Mouse (Mus musculus) ES-E14 (cell line): ENCODE measurements around the gene Kctd5. TPM values are rescaled to one million over a fixed set of nuclear protein-coding genes. Genes with fewer than 3 reads are reported as not detected.
A peak's percentile ranks its signal among the peaks of the same experiment; 100 is the strongest.

Source experiments
- DNase-seq: peaks from one replicate; pipeline ENCODE4 v3.0.0-alpha.2; 2013; ENCODE audit warnings: low read depth, low spot score
- H3K27ac ChIP-seq: 2 replicates; pipeline ENCODE4 v1.5.1; 2012; ENCODE audit warnings: low read depth, mild to moderate bottlenecking, low read length, moderate library complexity, mixed read lengths; ENCODE audit not compliant: poor library complexity, insufficient read depth, severe bottlenecking
- H3K36me3 ChIP-seq: 2 replicates; pipeline ENCODE4 v1.6.1; 2012; ENCODE audit warnings: mild to moderate bottlenecking, low read length, moderate library complexity, mixed read lengths; ENCODE audit not compliant: control insufficient read depth, poor library complexity, insufficient read depth, severe bottlenecking
- H3K4me1 ChIP-seq, 2 experiments: fragments of 150-350 bp in 1 of 2; sonication (generic) in 1 of 2; 2 replicates each; pipeline ENCODE4 v1.6.1; 2012; ENCODE audit warnings: low read length in 2 of 2, mild to moderate bottlenecking in 1 of 2, mixed read lengths in 1 of 2; ENCODE audit not compliant: control insufficient read depth in 2 of 2, insufficient read depth in 2 of 2, poor library complexity in 1 of 2
- H3K4me3 ChIP-seq, 2 experiments: fragments of 150-350 bp in 1 of 2; sonication (generic) in 1 of 2; 2 replicates each; pipeline ENCODE4 v1.5.1; 2012; ENCODE audit warnings: low read length in 2 of 2, low read depth in 1 of 2, mild to moderate bottlenecking in 1 of 2, mixed read lengths in 1 of 2; ENCODE audit not compliant: insufficient read depth in 1 of 2, poor library complexity in 1 of 2, severe bottlenecking in 1 of 2
- H3K9ac ChIP-seq: 2 replicates; pipeline ENCODE4 v1.6.1; 2012; ENCODE audit warnings: low read depth, mild to moderate bottlenecking, low read length, mixed read lengths; ENCODE audit not compliant: poor library complexity, insufficient read depth, severe bottlenecking
- H3K9me3 ChIP-seq: fragments of 150-350 bp; sonication (generic); 2 replicates; pipeline ENCODE4 v1.6.1; 2012; ENCODE audit warnings: low read depth, mild to moderate bottlenecking, low read length; ENCODE audit not compliant: control insufficient read depth, insufficient read depth
- CHD2 ChIP-seq: IDR thresholded peaks from 2 replicates; pipeline ENCODE4 v1.6.1; 2014; ENCODE audit warnings: mild to moderate bottlenecking, low read depth, low read length, inconsistent platforms
- HCFC1 ChIP-seq: IDR thresholded peaks from 2 replicates; pipeline ENCODE4 v1.6.1; 2012; ENCODE audit warnings: low read length, inconsistent platforms, borderline replicate concordance; ENCODE audit not compliant: insufficient read depth
- MAFK ChIP-seq: IDR thresholded peaks from 2 replicates; pipeline ENCODE4 v1.6.1; 2014; ENCODE audit warnings: mild to moderate bottlenecking, low read depth, low read length, inconsistent platforms; ENCODE audit not compliant: insufficient read depth
- ZC3H11A ChIP-seq: IDR thresholded peaks from 2 replicates; pipeline ENCODE4 v1.6.1; 2012; ENCODE audit warnings: low read depth, mild to moderate bottlenecking, inconsistent platforms, low read length, borderline replicate concordance
- ZNF384 ChIP-seq: IDR thresholded peaks from 2 replicates; pipeline ENCODE4 v1.6.1; 2012; ENCODE audit warnings: low read depth, low read length, inconsistent platforms
- in situ Hi-C, 2 experiments: fragments of 600-800 bp; cut with MboI; formaldehyde crosslinking; loops; one replicate each; pipeline ENCODE4 v1.15.1; 2025; ENCODE audit warnings: low sequenced_read_pairs in 2 of 2, inconsistent platforms in 1 of 2; ENCODE audit not compliant: unreplicated experiment in 2 of 2
- total RNA-seq: library from RNA; depleted of rRNA; stranded (reverse); fragments of 300-350 nt; gene quantifications from 2 replicates; pipeline ENCODE4 v1.2.3, GENCODE M21; 2012; rRNA removed

The Kctd5 gene
- total RNA-seq, 1 experiment: 42.3 TPM

DNA sequence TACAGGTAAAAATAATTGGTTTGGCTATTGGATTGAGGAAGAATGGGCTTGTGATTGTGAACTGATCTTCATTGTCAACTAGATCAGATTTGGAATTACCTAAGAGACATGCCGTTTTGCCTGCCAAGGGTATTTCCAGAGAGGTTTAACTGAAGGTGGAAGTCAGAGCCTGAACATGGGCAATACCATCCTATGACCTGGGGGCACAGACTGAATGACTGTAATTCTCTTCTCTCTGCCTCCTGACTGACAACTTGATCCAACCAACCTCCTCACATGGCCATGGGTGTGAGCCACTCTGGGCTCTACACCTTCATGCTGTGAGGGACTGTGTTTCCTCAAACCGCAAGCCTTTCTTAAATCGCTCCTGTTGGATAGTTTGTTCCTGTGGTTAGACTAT, 68.2 kb downstream of the Kctd5 start:
- in situ Hi-C loops: no loop called here
- Histone ChIP-seq H3K4me1 (peaks cover 2% of the 10 kb centered on the region in 2 experiments; a peak in 1 of 4 replicates), H3K9me3 (no peaks in the 10 kb centered on the region), H3K36me3 (no peaks in the 10 kb centered on the region), H3K27ac (no peak overlapping the region), H3K4me3 (no peak overlapping the region), H3K9ac (no peak overlapping the region)
- TF ChIP-seq ZC3H11A (no peak), ZNF384 (no peak), CHD2 (no peak), HCFC1 (no peak), MAFK (no peak)
- DNase-seq: no peak

DNA sequence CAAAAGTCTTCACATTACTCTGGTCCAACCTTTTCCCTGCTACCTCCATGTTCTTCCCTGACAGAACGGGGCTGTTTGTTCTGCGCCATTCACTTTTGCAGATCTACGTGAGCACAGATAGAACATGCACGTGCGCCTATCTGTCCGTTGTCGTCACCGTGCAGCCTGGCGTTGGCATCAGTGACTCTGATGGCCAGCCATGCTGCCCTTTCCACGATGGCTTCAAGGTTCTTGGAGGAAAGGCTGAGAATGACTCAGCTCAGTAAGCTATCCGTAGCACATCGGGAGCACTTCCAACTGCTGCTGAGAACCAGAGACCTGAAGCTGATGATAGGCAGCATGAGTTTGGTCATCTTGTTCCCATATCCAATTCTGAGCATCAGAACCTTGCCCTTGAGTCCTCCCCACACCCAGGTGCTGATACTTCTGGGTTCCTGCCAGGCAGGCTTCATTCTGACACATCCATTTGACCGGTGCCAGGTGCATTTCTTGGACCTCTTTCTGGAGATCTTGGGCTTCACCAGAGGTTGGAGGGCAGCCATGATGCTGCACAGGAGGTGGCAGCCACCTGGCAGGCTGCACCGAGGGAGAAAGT, 69.1 kb downstream of the Kctd5 start:
- H3K4me1 ChIP-seq: peaks cover 2% of the 10 kb centered on the region in 2 experiments; a peak in 1 of 4 replicates
- no peaks in the 10 kb centered on the region for H3K9me3 ChIP-seq
- H3K9ac ChIP-seq: no peak overlapping the region
- H3K36me3 ChIP-seq: no peaks in the 10 kb centered on the region
- in situ Hi-C loops: no loop called here
- no peak overlapping the region for H3K27ac ChIP-seq
- no peak for DNase-seq
- no peak for TF ChIP-seq CHD2
- no peak for TF ChIP-seq HCFC1
- no peak for TF ChIP-seq MAFK
- TF ChIP-seq ZNF384: no peak
- TF ChIP-seq ZC3H11A: no peak
- no peak overlapping the region for H3K4me3 ChIP-seq

DNA sequence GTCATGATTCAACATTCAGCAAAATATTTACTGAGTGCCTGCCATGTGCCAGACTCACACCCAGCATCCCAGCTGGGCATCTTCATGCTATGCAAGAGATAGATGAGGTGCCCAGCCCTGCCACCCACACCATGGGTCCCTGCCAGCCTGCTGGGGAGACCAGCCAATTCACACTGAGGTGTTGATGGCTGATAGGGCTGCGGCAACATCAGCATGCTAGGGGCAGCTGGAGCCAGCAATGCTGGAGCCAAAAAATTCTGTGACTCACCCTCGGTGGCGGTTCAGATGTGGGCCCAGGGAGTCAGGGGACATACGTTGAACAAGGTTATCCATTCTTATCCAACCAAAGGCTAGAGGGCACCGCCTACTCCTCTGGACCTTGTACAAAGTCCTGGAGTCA, 72.9 kb downstream of the Kctd5 start:
- in situ Hi-C loops: no loop called here
- no peak overlapping the region for H3K27ac ChIP-seq
- H3K36me3 ChIP-seq: no peaks in the 10 kb centered on the region
- H3K9me3 ChIP-seq: no peaks in the 10 kb centered on the region
- H3K9ac ChIP-seq: no peak overlapping the region
- DNase-seq: no peak
- no peak for TF ChIP-seq ZNF384
- peaks cover 2 to 10% of the 10 kb centered on the region in 2 experiments; a peak in 1 of 4 replicates for H3K4me1 ChIP-seq
- H3K4me3 ChIP-seq: no peak overlapping the region

DNA sequence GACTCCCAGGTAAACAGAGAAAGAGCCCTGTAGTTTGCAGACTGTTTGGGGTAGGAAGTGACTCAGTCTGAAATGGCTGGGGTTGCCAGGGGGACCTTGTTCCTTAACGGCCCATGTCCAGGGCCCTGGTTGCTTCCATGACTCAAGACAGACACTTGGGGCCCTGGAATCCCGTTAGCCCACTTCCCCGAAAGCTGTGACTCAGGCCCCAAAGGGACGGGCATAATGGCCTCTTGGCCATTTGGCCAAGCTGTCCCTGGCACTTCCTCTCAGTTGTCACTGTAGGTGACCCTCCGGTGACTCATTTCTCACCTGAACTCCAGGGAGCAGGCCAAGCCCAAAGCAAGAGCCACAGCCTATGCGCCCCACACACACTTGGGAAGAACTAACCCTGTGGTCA, 74.9 kb downstream of the Kctd5 start:
- H3K9me3 ChIP-seq: no peaks in the 10 kb centered on the region
- H3K36me3 ChIP-seq: no peaks in the 10 kb centered on the region
- H3K4me3 ChIP-seq: no peak overlapping the region
- in situ Hi-C loops: no loop called here
- TF ChIP-seq HCFC1 (no peak), ZNF384 (no peak), MAFK (no peak), CHD2 (no peak), ZC3H11A (no peak)
- H3K4me1 ChIP-seq: peaks cover 2 to 10% of the 10 kb centered on the region in 2 experiments; a peak in 2 of 4 replicates
- H3K9ac ChIP-seq: no peak overlapping the region
- no peak overlapping the region for H3K27ac ChIP-seq
- DNase-seq: no peak

DNA sequence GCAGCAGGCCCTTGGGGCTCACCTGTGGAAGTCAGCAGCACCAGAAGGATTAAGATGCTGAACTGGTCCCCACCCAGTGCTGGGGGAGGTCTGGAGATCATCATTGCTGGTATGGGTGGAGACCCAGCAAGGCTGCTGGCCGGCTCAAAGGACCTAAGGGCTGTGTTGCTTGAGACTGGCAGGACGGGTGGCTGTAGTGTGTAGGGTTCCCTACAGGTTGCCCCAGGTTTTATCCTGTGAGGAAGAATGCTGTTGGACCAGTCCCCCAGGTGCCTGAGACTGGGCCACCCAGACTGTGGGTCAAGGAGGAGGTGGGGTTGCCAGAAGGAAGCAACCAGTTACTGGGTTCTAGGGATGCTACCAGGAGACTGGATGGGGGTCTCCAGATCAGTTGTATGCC, 75.4 kb downstream of the Kctd5 start, which contains the start of gene Prss22:
Gene Prss22, minus strand, starts transcription at position 200 of the 400 bp plus-strand sequence.
- no peaks in the 10 kb centered on the region for H3K36me3 ChIP-seq
- H3K4me3 ChIP-seq: no peak within 1 kb of the TSS
- H3K9ac ChIP-seq: no peak within 1 kb of the TSS
- H3K4me1 ChIP-seq: peaks cover 2 to 14% of the 10 kb centered on the region in 2 experiments; a peak in 2 of 4 replicates
- no peaks in the 10 kb centered on the region for H3K9me3 ChIP-seq
- H3K27ac ChIP-seq: peak within 1 kb of the TSS; percentile 16; the same call in 1 of the 2 replicates
- DNase-seq: no peak
- in situ Hi-C loops: no loop called here
- TF ChIP-seq CHD2 (no peak), MAFK (no peak), HCFC1 (no peak), ZC3H11A (no peak), ZNF384 (no peak)

Other genes with a start within 250 kb of the Kctd5 start
- 651 and 726 TPM in 2 replicates for gene Elob, start 244.3 kb downstream of the Kctd5 start, total RNA-seq
- gene Prss33, start 237.4 kb downstream of the Kctd5 start, total RNA-seq: 0.45 and 0.95 TPM in 2 replicates
- gene Prss32, start 229.6 kb downstream of the Kctd5 start, total RNA-seq: 0.26 and 0.31 TPM in 2 replicates
- gene Prss41, start 229.3 kb downstream of the Kctd5 start, total RNA-seq: 6.8 and 11.0 TPM in 2 replicates
- gene Prss21, start 205.4 kb downstream of the Kctd5 start, total RNA-seq: not detected in 2 replicates
- not detected in 2 replicates for gene Dcpp1, start 192.6 kb downstream of the Kctd5 start, total RNA-seq
- not detected in 2 replicates for gene Dcpp2, start 192.6 kb downstream of the Kctd5 start, total RNA-seq
- gene Dcpp3, start 156.0 kb downstream of the Kctd5 start, total RNA-seq: not detected in 2 replicates
- gene Sbp, start 131.8 kb downstream of the Kctd5 start, total RNA-seq: not detected in 2 replicates
- gene Sbpl, start 118.2 kb downstream of the Kctd5 start, total RNA-seq: not detected in 2 replicates
- gene Prss30, start 92.9 kb downstream of the Kctd5 start, total RNA-seq: not detected in 2 replicates
- 0.85 and 1.5 TPM in 2 replicates for gene Prss22, start 75.4 kb downstream of the Kctd5 start, total RNA-seq
- 0.31 and 0.37 TPM in 2 replicates for gene Prss27, start 35.3 kb downstream of the Kctd5 start, total RNA-seq
- 25.6 and 26.7 TPM in 2 replicates for gene Pdpk1, start 77.4 kb upstream of the Kctd5 start, total RNA-seq
- gene Amdhd2, start 90.3 kb upstream of the Kctd5 start, total RNA-seq: 28.5 and 35.3 TPM in 2 replicates
- gene Atp6v0c, start 96.2 kb upstream of the Kctd5 start, total RNA-seq: 129 and 159 TPM in 2 replicates
- gene Tbc1d24, start 132.1 kb upstream of the Kctd5 start, total RNA-seq: 14.1 and 20.4 TPM in 2 replicates
- 2.7 and 4.1 TPM in 2 replicates for gene Ntn3, start 136.0 kb upstream of the Kctd5 start, total RNA-seq
- gene Tedc2, start 147.4 kb upstream of the Kctd5 start, total RNA-seq: 31.3 and 35.8 TPM in 2 replicates
- gene Ccnf, start 178.0 kb upstream of the Kctd5 start, total RNA-seq: 143 and 239 TPM in 2 replicates